Mouse (Mus musculus) cerebellum, adult 9-11 months (tissue): ENCODE measurements around the gene Vinac1.
"Not testable (repeated sequence)": the region's sequence is repeated elsewhere in the genome, so short reads cannot be mapped to it uniquely, and the experiment has no call there.

ENCODE experiments used
- DNase-seq: peaks from one replicate; pipeline ENCODE4 v3.0.0; 2022

Gene Vinac1

GRCm38 (mm10) chr2:129038937-129039631 is 8.9 kb downstream of the Vinac1 start:
- peak; percentile 64 for DNase-seq

GRCm38 (mm10) chr2:129038426-129038936 is 9.5 kb downstream of the Vinac1 start:
- peak; percentile 24 for DNase-seq

GRCm38 (mm10) chr2:129035381-129035780 is 12.6 kb downstream of the Vinac1 start:
- DNase-seq = no peak

GRCm38 (mm10) chr2:129024820-129025219 is 23.2 kb downstream of the Vinac1 start:
- no peak for DNase-seq

GRCm38 (mm10) chr2:129020106-129020505 is 27.9 kb downstream of the Vinac1 start:
- no peak for DNase-seq

GRCm38 (mm10) chr2:129008867-129009266 is 39.1 kb downstream of the Vinac1 start:
- not testable (repeated sequence) for DNase-seq

GRCm38 (mm10) chr2:129006194-129006749 is 41.7 kb downstream of the Vinac1 start:
- no peak for DNase-seq

- DNase-seq = no peak
Observed at GRCm38 (mm10) chr2:129004872-129005271, 43.1 kb downstream of the Vinac1 start.

- DNase-seq = peak; percentile 16
Observed at GRCm38 (mm10) chr2:128984746-128985145, 63.2 kb downstream of the Vinac1 start.

- DNase-seq = no peak
Observed at GRCm38 (mm10) chr2:128975572-128975971, 72.4 kb downstream of the Vinac1 start.
